Mouse (Mus musculus) forebrain, embryonic 11.5 days (tissue): ENCODE measurements at regions not wholly inside any gene's neighbourhood (a gene's known extent, or its start where the extent isn't known, plus 50 kb on each side); places are given as distances from the start of the nearest gene placed in this dataset.

Experiments used
- ATAC-seq: fragments of 200-750 bp; cut with Nextera tagmentation; replicated peaks from 2 replicates; pipeline ENCODE4 v1.8.0; 2017; ENCODE audit warnings: moderate TSS enrichment; ENCODE audit not compliant: low FRiP score
- DNase-seq: peaks from one replicate; pipeline ENCODE4 v3.0.0-alpha.2; 2017; ENCODE audit warnings: low spot score
- H3K27ac ChIP-seq: fragments of 300-500 bp; sonication (generic); 2 replicates; pipeline ENCODE4 v1.5.1; 2014; ENCODE audit warnings: low read depth, low read length
- H3K27me3 ChIP-seq: fragments of 300-500 bp; sonication (generic); 2 replicates; pipeline ENCODE4 v1.6.1; 2014; ENCODE audit warnings: mild to moderate bottlenecking, low read length, mixed read lengths; ENCODE audit not compliant: control insufficient read depth, insufficient read depth
- H3K36me3 ChIP-seq: fragments of 300-500 bp; sonication (generic); 2 replicates; pipeline ENCODE4 v1.6.1; 2014; ENCODE audit warnings: mild to moderate bottlenecking, low read length, moderate library complexity, mixed read lengths; ENCODE audit not compliant: control insufficient read depth, insufficient read depth
- H3K4me1 ChIP-seq: fragments of 300-500 bp; sonication (generic); replicated peaks from 2 replicates; pipeline ENCODE4 v1.6.1; 2014; ENCODE audit warnings: low read length, mixed read lengths; ENCODE audit not compliant: control insufficient read depth, insufficient read depth
- H3K4me2 ChIP-seq: fragments of 300-500 bp; sonication (generic); 2 replicates; pipeline ENCODE4 v1.6.1; 2014; ENCODE audit warnings: low read depth, mild to moderate bottlenecking, low read length, moderate library complexity, mixed read lengths; ENCODE audit not compliant: severe bottlenecking
- H3K4me3 ChIP-seq: fragments of 300-500 bp; sonication (generic); 2 replicates; pipeline ENCODE4 v1.5.1; 2014; ENCODE audit warnings: low read depth, low read length
- H3K9ac ChIP-seq: fragments of 300-500 bp; sonication (generic); 2 replicates; pipeline ENCODE4 v1.6.1; 2014; ENCODE audit warnings: low read length
- H3K9me3 ChIP-seq: fragments of 300-500 bp; sonication (generic); 2 replicates; pipeline ENCODE4 v1.6.1; 2016; ENCODE audit warnings: low read length, mixed read lengths; ENCODE audit not compliant: control insufficient read depth
- WGBS: fragments of 180-500 bp; shearing (Covaris S2); extraction: QIAGEN DNeasy Blood & Tissue Kit; methylation state at CpG from one replicate; pipeline ENCODE4 v1.1.7; 2014; 5-methylcytosine and 5-hydroxymethylcytosine counted together

GRCm38 (mm10) chr10:113440818-113441217 is 512.0 kb upstream of the Atxn7l3b start:
- no peak overlapping the region for H3K27ac ChIP-seq
- no peaks in the 10 kb centered on the region for H3K4me1 ChIP-seq
- no peak overlapping the region for H3K4me2 ChIP-seq
- no peaks in the 10 kb centered on the region for H3K27me3 ChIP-seq
- H3K4me3 ChIP-seq = no peak overlapping the region
- no peak overlapping the region for H3K9ac ChIP-seq
- no peaks in the 10 kb centered on the region for H3K36me3 ChIP-seq
- DNase-seq (no peak), ATAC-seq (no peak)
- 86% methylated on average over 1 of the region's 1 CpGs for WGBS
- no peaks in the 10 kb centered on the region for H3K9me3 ChIP-seq

GRCm38 (mm10) chr10:113431155-113431554 is 502.4 kb upstream of the Atxn7l3b start:
- no peak for DNase-seq
- no peak overlapping the region for H3K4me2 ChIP-seq
- 83% methylated on average over 5 of the region's 5 CpGs for WGBS
- H3K27me3 ChIP-seq = no peaks in the 10 kb centered on the region
- no peaks in the 10 kb centered on the region for H3K9me3 ChIP-seq
- H3K9ac ChIP-seq = no peak overlapping the region
- ATAC-seq = no peak
- H3K4me3 ChIP-seq = no peak overlapping the region
- H3K36me3 ChIP-seq = no peaks in the 10 kb centered on the region
- no peaks in the 10 kb centered on the region for H3K4me1 ChIP-seq
- no peak overlapping the region for H3K27ac ChIP-seq

- Histone ChIP-seq H3K4me3 (no peak overlapping the region), H3K27ac (no peak overlapping the region), H3K4me1 (no peaks in the 10 kb centered on the region), H3K36me3 (no peaks in the 10 kb centered on the region), H3K9ac (no peak overlapping the region), H3K27me3 (no peaks in the 10 kb centered on the region), H3K9me3 (no peaks in the 10 kb centered on the region), H3K4me2 (no peak overlapping the region)
- DNase-seq (no peak), ATAC-seq (peak; percentile 71)
- 79% methylated on average over 2 of the region's 2 CpGs for WGBS
Observed at GRCm38 (mm10) chr10:113411250-113411813, 482.5 kb upstream of the Atxn7l3b start.

- Histone ChIP-seq H3K4me3 (no peak overlapping the region), H3K9ac (no peak overlapping the region), H3K9me3 (no peaks in the 10 kb centered on the region), H3K27ac (no peak overlapping the region), H3K36me3 (no peaks in the 10 kb centered on the region), H3K4me2 (no peak overlapping the region), H3K4me1 (no peaks in the 10 kb centered on the region), H3K27me3 (no peaks in the 10 kb centered on the region)
- WGBS = 92% methylated on average over 3 of the region's 3 CpGs
- ATAC-seq (no peak), DNase-seq (no peak)
Observed at GRCm38 (mm10) chr10:113390579-113390978, 461.8 kb upstream of the Atxn7l3b start.

GRCm38 (mm10) chr10:113369232-113369631 is 440.4 kb upstream of the Atxn7l3b start:
- no peak overlapping the region for H3K4me3 ChIP-seq
- ATAC-seq (no peak), DNase-seq (no peak)
- no peak overlapping the region for H3K4me2 ChIP-seq
- no peaks in the 10 kb centered on the region for H3K27me3 ChIP-seq
- no peaks in the 10 kb centered on the region for H3K36me3 ChIP-seq
- no peaks in the 10 kb centered on the region for H3K4me1 ChIP-seq
- H3K27ac ChIP-seq = no peak overlapping the region
- WGBS = 88% methylated on average over 6 of the region's 6 CpGs
- H3K9ac ChIP-seq = no peak overlapping the region
- H3K9me3 ChIP-seq = no peaks in the 10 kb centered on the region

GRCm38 (mm10) chr10:113346199-113346598 is 417.4 kb upstream of the Atxn7l3b start:
- H3K4me1 ChIP-seq = no peaks in the 10 kb centered on the region
- H3K27ac ChIP-seq = no peak overlapping the region
- H3K27me3 ChIP-seq = no peaks in the 10 kb centered on the region
- no peaks in the 10 kb centered on the region for H3K36me3 ChIP-seq
- WGBS = 74% methylated on average over 2 of the region's 2 CpGs
- ATAC-seq (no peak), DNase-seq (no peak)
- H3K4me3 ChIP-seq = no peak overlapping the region
- no peak overlapping the region for H3K4me2 ChIP-seq
- H3K9me3 ChIP-seq = no peaks in the 10 kb centered on the region
- no peak overlapping the region for H3K9ac ChIP-seq
